Mouse (Mus musculus) MEL (cell line): ENCODE results near the gene Vps37b. TPM values are rescaled to one million over a fixed set of nuclear protein-coding genes. Genes with fewer than 3 reads are reported as not detected.

Source experiments
- DNase-seq: peaks from one replicate; pipeline ENCODE4 v3.0.0; 2011; ENCODE audit warnings: low read depth, low spot score
- H3K27ac ChIP-seq: 2 replicates; pipeline ENCODE4 v1.5.1; 2012; ENCODE audit warnings: low read depth, mild to moderate bottlenecking, control low read depth, low read length, moderate library complexity; ENCODE audit not compliant: control insufficient read depth
- H3K27me3 ChIP-seq, 2 experiments: fragments of 150-350 bp in 1 of 2; sonication (generic) in 1 of 2; 2 replicates each; pipeline ENCODE4 v1.6.1; 2012; ENCODE audit warnings: low read length in 2 of 2, mild to moderate bottlenecking in 2 of 2, improper control_type of control experiment in 1 of 2, moderate library complexity in 1 of 2; ENCODE audit not compliant: insufficient read depth in 2 of 2, control insufficient read depth in 1 of 2
- H3K36me3 ChIP-seq, 2 experiments: 2 replicates each; pipeline ENCODE4 v1.6.1; 2012 to 2014; ENCODE audit warnings: low read length in 2 of 2, improper control_type of control experiment in 1 of 2, inconsistent platforms in 1 of 2, mild to moderate bottlenecking in 1 of 2; ENCODE audit not compliant: insufficient read depth in 2 of 2, control insufficient read depth in 1 of 2
- H3K4me1 ChIP-seq, 2 experiments: fragments of 150-350 bp in 1 of 2; sonication (generic) in 1 of 2; 2 replicates each; pipeline ENCODE4 v1.6.1; 2012; ENCODE audit warnings: low read length in 2 of 2, improper control_type of control experiment in 1 of 2, mild to moderate bottlenecking in 1 of 2; ENCODE audit not compliant: insufficient read depth in 2 of 2, control insufficient read depth in 1 of 2
- H3K4me3 ChIP-seq, 2 experiments: fragments of 150-350 bp in 1 of 2; sonication (generic) in 1 of 2; 2 replicates each; pipeline ENCODE4 v1.5.1; 2012; ENCODE audit warnings: low read depth in 2 of 2, low read length in 2 of 2, mild to moderate bottlenecking in 2 of 2, moderate library complexity in 2 of 2, control low read depth in 1 of 2, improper control_type of control experiment in 1 of 2; ENCODE audit not compliant: control insufficient read depth in 1 of 2, insufficient read depth in 1 of 2
- H3K79me2 ChIP-seq: 2 replicates; pipeline ENCODE4 v1.6.1; 2012; ENCODE audit warnings: mild to moderate bottlenecking, low read length, moderate library complexity; ENCODE audit not compliant: control insufficient read depth, poor library complexity, insufficient read depth
- H3K9ac ChIP-seq: 2 replicates; pipeline ENCODE4 v1.6.1; 2012; ENCODE audit warnings: low read depth, mild to moderate bottlenecking, control low read depth, low read length, moderate library complexity; ENCODE audit not compliant: control insufficient read depth, poor library complexity, severe bottlenecking
- H3K9me3 ChIP-seq: fragments of 150-350 bp; sonication (generic); replicated peaks from 2 replicates; pipeline ENCODE4 v1.6.1; 2012; ENCODE audit warnings: mild to moderate bottlenecking, low read length, improper control_type of control experiment, moderate library complexity; ENCODE audit not compliant: insufficient read depth
- BHLHE40 ChIP-seq: IDR thresholded peaks from 2 replicates; pipeline ENCODE4 v1.6.1; 2012; ENCODE audit warnings: low read depth, mild to moderate bottlenecking, inconsistent platforms, low read length, improper control_type of control experiment, borderline replicate concordance
- CHD1 ChIP-seq: IDR thresholded peaks from 2 replicates; pipeline ENCODE4 v1.6.1; 2012; ENCODE audit warnings: low read depth, mild to moderate bottlenecking, inconsistent platforms, low read length, improper control_type of control experiment
- CTCF ChIP-seq, 3 experiments: IDR thresholded peaks in 2 of 3; conservative IDR thresholded peaks in 1 of 3; 2 replicates each; pipeline ENCODE4 v1.5.1; 2011 to 2012; ENCODE audit warnings: low read length in 3 of 3, low read depth in 2 of 3, mild to moderate bottlenecking in 2 of 3, improper control_type of control experiment in 1 of 3, inconsistent platforms in 1 of 3, mixed read lengths in 1 of 3, moderate library complexity in 1 of 3; ENCODE audit not compliant: control insufficient read depth in 1 of 3, insufficient read depth in 1 of 3, poor library complexity in 1 of 3, severe bottlenecking in 1 of 3
- E2F4 ChIP-seq: IDR thresholded peaks from 2 replicates; pipeline ENCODE4 v1.6.1; 2011; ENCODE audit warnings: low read depth, low read length, improper control_type of control experiment, borderline replicate concordance
- ELF1 ChIP-seq: IDR thresholded peaks from 2 replicates; pipeline ENCODE4 v1.6.1; 2014; ENCODE audit warnings: low read depth, mild to moderate bottlenecking, inconsistent platforms, low read length, improper control_type of control experiment, moderate library complexity
- ETS1 ChIP-seq: IDR thresholded peaks from 2 replicates; pipeline ENCODE4 v1.6.1; 2012; ENCODE audit warnings: low read depth, mild to moderate bottlenecking, inconsistent platforms, low read length, improper control_type of control experiment, moderate library complexity
- GATA1 ChIP-seq: IDR thresholded peaks from 2 replicates; pipeline ENCODE4 v1.6.1; 2011; ENCODE audit warnings: low read depth, low read length, improper control_type of control experiment
- HCFC1 ChIP-seq: IDR thresholded peaks from 2 replicates; pipeline ENCODE4 v1.6.1; 2012; ENCODE audit warnings: low read depth, mild to moderate bottlenecking, inconsistent platforms, low read length, improper control_type of control experiment, moderate library complexity
- JUND ChIP-seq: IDR thresholded peaks from 2 replicates; pipeline ENCODE4 v1.6.1; 2011; ENCODE audit warnings: low read depth, mild to moderate bottlenecking, improper control_type of control experiment, low read length
- KAT2A ChIP-seq: conservative IDR thresholded peaks from 2 replicates; pipeline ENCODE4 v1.6.1; 2012; ENCODE audit warnings: low read depth, low read length, improper control_type of control experiment, inconsistent platforms
- MAFK ChIP-seq: IDR thresholded peaks from 2 replicates; pipeline ENCODE4 v1.6.1; 2011; ENCODE audit warnings: low read depth, mild to moderate bottlenecking, low read length, improper control_type of control experiment, borderline replicate concordance
- MAX ChIP-seq: IDR thresholded peaks from 2 replicates; pipeline ENCODE4 v1.6.1; 2011; ENCODE audit warnings: low read length, improper control_type of control experiment
- MAZ ChIP-seq: IDR thresholded peaks from 2 replicates; pipeline ENCODE4 v1.6.1; 2012; ENCODE audit warnings: low read depth, mild to moderate bottlenecking, inconsistent platforms, low read length, improper control_type of control experiment
- MEF2A ChIP-seq: IDR thresholded peaks from 2 replicates; pipeline ENCODE4 v1.6.1; 2014; ENCODE audit warnings: low read depth, mild to moderate bottlenecking, inconsistent platforms, low read length, improper control_type of control experiment; ENCODE audit not compliant: poor library complexity, insufficient replicate concordance, severe bottlenecking; ENCODE audit errors: extremely low read depth
- MXI1 ChIP-seq: IDR thresholded peaks from 2 replicates; pipeline ENCODE4 v1.6.1; 2011; ENCODE audit warnings: mild to moderate bottlenecking, low read depth, low read length, improper control_type of control experiment
- MYB ChIP-seq: IDR thresholded peaks from 2 replicates; pipeline ENCODE4 v1.6.1; 2011; ENCODE audit warnings: mild to moderate bottlenecking, low read depth, low read length, improper control_type of control experiment
- POLR2AphosphoS2 ChIP-seq: IDR thresholded peaks from 2 replicates; pipeline ENCODE4 v1.6.1; 2011; ENCODE audit warnings: low read length, improper control_type of control experiment
- POLR2AphosphoS5 ChIP-seq: IDR thresholded peaks from 2 replicates; pipeline ENCODE4 v1.6.1; 2012; ENCODE audit warnings: low read depth, borderline replicate concordance, mild to moderate bottlenecking, inconsistent platforms, low read length, moderate library complexity, mixed read lengths
- SIN3A ChIP-seq: IDR thresholded peaks from 2 replicates; pipeline ENCODE4 v1.6.1; 2012; ENCODE audit warnings: low read length, improper control_type of control experiment, inconsistent platforms
- TAL1 ChIP-seq: IDR thresholded peaks from 2 replicates; pipeline ENCODE4 v1.6.1; 2012; ENCODE audit warnings: mild to moderate bottlenecking, inconsistent platforms, low read length, moderate library complexity, mixed read lengths
- USF1 ChIP-seq: IDR thresholded peaks from 2 replicates; pipeline ENCODE4 v1.6.1; 2014; ENCODE audit warnings: low read depth, mild to moderate bottlenecking, inconsistent platforms, low read length, improper control_type of control experiment, moderate library complexity
- USF2 ChIP-seq, 2 experiments: IDR thresholded peaks; 2 replicates each; pipeline ENCODE4 v1.6.1; 2011 to 2012; ENCODE audit warnings: improper control_type of control experiment in 2 of 2, low read length in 2 of 2, borderline replicate concordance in 1 of 2, inconsistent platforms in 1 of 2, low read depth in 1 of 2, mild to moderate bottlenecking in 1 of 2; ENCODE audit not compliant: insufficient read depth in 1 of 2
- ZC3H11A ChIP-seq: IDR thresholded peaks from 2 replicates; pipeline ENCODE4 v1.6.1; 2012; ENCODE audit warnings: low read depth, mild to moderate bottlenecking, inconsistent platforms, low read length, improper control_type of control experiment
- ZNF384 ChIP-seq: IDR thresholded peaks from 2 replicates; pipeline ENCODE4 v1.6.1; 2012; ENCODE audit warnings: low read depth, mild to moderate bottlenecking, inconsistent platforms, low read length, improper control_type of control experiment
- polyA plus RNA-seq, 2 experiments: library from polyadenylated mRNA; stranded (reverse) in 1 of 2; unstranded in 1 of 2; fragments of >175 nt in 1 of 2; fragments of >200 nt in 1 of 2; gene quantifications; 2 replicates each; pipeline versions ENCODE4 v1.2.1 to v1.2.4; 2012; ENCODE audit warnings: low replicate concordance in 2 of 2, low read depth in 1 of 2; ENCODE audit not compliant: insufficient read length in 2 of 2, insufficient read depth in 1 of 2, missing spikeins in 1 of 2
- total RNA-seq: library from RNA; depleted of rRNA; stranded (reverse); fragments of 300-350 nt; gene quantifications from 2 replicates; pipeline ENCODE4 v1.2.3, GENCODE M21; 2012

The Vps37b gene
- total and polyA plus RNA-seq, 3 experiments = 28.6 to 66.0 TPM; not detected in 1

DNA sequence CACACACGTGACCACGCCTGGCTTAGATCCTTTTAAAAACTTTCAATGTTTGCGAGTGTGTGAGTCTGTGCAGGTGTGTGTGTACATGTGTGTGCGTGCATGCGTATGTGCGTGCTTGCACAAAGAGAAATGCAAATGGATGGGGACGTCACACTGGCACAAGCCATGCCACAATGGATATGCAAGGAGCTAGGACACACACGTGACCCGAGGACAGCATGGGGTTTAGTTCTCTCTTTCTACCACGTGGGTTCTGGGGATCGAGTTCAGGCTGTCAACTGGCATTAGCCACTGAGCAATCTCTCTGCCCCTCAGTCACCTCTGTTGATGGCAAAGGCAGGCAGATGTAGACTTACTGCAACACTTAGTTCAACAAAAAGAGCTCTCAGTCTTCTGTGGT lies 10.4 kb downstream of the Vps37b start (continued):
- TF ChIP-seq HCFC1 = no peak
- TF ChIP-seq MYB = no peak
- TF ChIP-seq ELF1 = no peak
- TF ChIP-seq BHLHE40 = 0 out of 2 replicates have a peak, but pooled peaks have one; percentile 10
- no peak for TF ChIP-seq POLR2AphosphoS2
- no peak for TF ChIP-seq MEF2A
- no peak for TF ChIP-seq ZC3H11A
- no peak for TF ChIP-seq CHD1

- peaks cover 88% of the 10 kb centered on the region for H3K79me2 ChIP-seq
- peak overlapping the region; percentile 94 for H3K27ac ChIP-seq
- no peak overlapping the region for H3K9ac ChIP-seq
- H3K4me1 ChIP-seq = peaks cover 29 to 76% of the 10 kb centered on the region in 2 experiments
- H3K27me3 ChIP-seq = no peaks in the 10 kb centered on the region
- no peak overlapping the region for H3K4me3 ChIP-seq
- peaks cover 3 to 66% of the 10 kb centered on the region in 2 experiments for H3K36me3 ChIP-seq
- no peak for DNase-seq
- TF ChIP-seq CTCF (IDR thresholded peaks at IDR 0.05 in 2 of 3, conservative IDR thresholded peaks at IDR 0.05 in 1 of 3; ENCODE audit: control insufficient read depth in 1 of 3, insufficient read depth in 1 of 3, low read depth in 2 of 3, low read length in 3 of 3, poor library complexity in 1 of 3, severe bottlenecking in 1 of 3) = no peak
- no peak for TF ChIP-seq SIN3A
- TF ChIP-seq ZNF384 = no peak
- no peak for TF ChIP-seq MAFK
- TF ChIP-seq ELF1 = no peak
- TF ChIP-seq USF1 = no peak
- no peak for TF ChIP-seq TAL1
- no peak for TF ChIP-seq POLR2AphosphoS5
- no peak for TF ChIP-seq E2F4
- TF ChIP-seq JUND = no peak
- TF ChIP-seq MXI1 = no peak
- TF ChIP-seq GATA1 = no peak
- no peak for TF ChIP-seq KAT2A
- no peak for TF ChIP-seq ETS1
- no peak for TF ChIP-seq MAZ
- no peak for TF ChIP-seq MAX
- TF ChIP-seq USF2 (IDR thresholded peaks at IDR 0.05; ENCODE audit: borderline replicate concordance in 1 of 2, insufficient read depth in 1 of 2, low read depth in 1 of 2, low read length in 2 of 2) = no peak
- H3K9me3 ChIP-seq = no peaks in the 10 kb centered on the region
Observed at GRCm38 (mm10) chr5:124021148-124021547, 10.9 kb downstream of the Vps37b start.
